Mouse (Mus musculus) macrophage (primary cell): ENCODE measurements at regions not wholly inside any gene's neighbourhood (a gene's known extent, or its start where the extent isn't known, plus 50 kb on each side); places are given as distances from the start of the nearest gene placed in this dataset.
"Not testable (repeated sequence)": the region's sequence is repeated elsewhere in the genome, so short reads cannot be mapped to it uniquely, and the experiment has no call there.

ENCODE experiments used
- H3K27ac ChIP-seq: fragments of 350-480 bp; formaldehyde crosslinking; 2 replicates; pipeline ENCODE4 v1.9.0; 2021
- H3K36me3 ChIP-seq: fragments of 350-480 bp; formaldehyde crosslinking; 2 replicates; pipeline ENCODE4 v1.9.0; 2021; ENCODE audit errors: inconsistent target
- H3K4me3 ChIP-seq: fragments of 350-480 bp; formaldehyde crosslinking; 2 replicates; pipeline ENCODE4 v1.9.0; 2021; ENCODE audit errors: inconsistent target
- H3K79me2 ChIP-seq: fragments of 350-480 bp; formaldehyde crosslinking; 2 replicates; pipeline ENCODE4 v1.9.0; 2021; ENCODE audit errors: inconsistent target
- WGBS: methylation state at CpG from one replicate; pipeline ENCODE4 v1.1.7; 2026; ENCODE audit warnings: inconsistent platforms; ENCODE audit not compliant: missing documents; 5-methylcytosine and 5-hydroxymethylcytosine counted together

GRCm38 (mm10) chr11:16559001-16559699 is 50.9 kb upstream of the Sec61g start:
- Histone ChIP-seq H3K27ac (no peak overlapping the region), H3K4me3 (no peak overlapping the region), H3K79me2 (no peaks in the 10 kb centered on the region), H3K36me3 (no peaks in the 10 kb centered on the region)
- WGBS = 38% methylated on average over 16 of the region's 16 CpGs

GRCm38 (mm10) chr11:16561727-16562126 is 53.4 kb upstream of the Sec61g start:
- Histone ChIP-seq H3K27ac (no peak overlapping the region), H3K79me2 (no peaks in the 10 kb centered on the region), H3K4me3 (no peak overlapping the region), H3K36me3 (no peaks in the 10 kb centered on the region)
- WGBS = 89% methylated on average over 4 of the region's 4 CpGs

- Histone ChIP-seq H3K36me3 (no peaks in the 10 kb centered on the region), H3K4me3 (no peak overlapping the region), H3K79me2 (no peaks in the 10 kb centered on the region), H3K27ac (no peak overlapping the region)
- 79% methylated on average over 4 of the region's 4 CpGs for WGBS
Observed at GRCm38 (mm10) chr11:16589085-16589680, 80.9 kb upstream of the Sec61g start.

- H3K27ac ChIP-seq = no peak overlapping the region
Observed at GRCm38 (mm10) chr11:16590541-16590940, 82.3 kb upstream of the Sec61g start.

GRCm38 (mm10) chr11:16591471-16591921 is 83.2 kb upstream of the Sec61g start:
- Histone ChIP-seq H3K79me2 (no peaks in the 10 kb centered on the region), H3K36me3 (no peaks in the 10 kb centered on the region), H3K27ac (no peak overlapping the region), H3K4me3 (no peak overlapping the region)
- WGBS = 48% methylated on average over 6 of the region's 7 CpGs

More at GRCm38 (mm10) chr11:16590541-16590940, 82.3 kb upstream of the Sec61g start:
- Histone ChIP-seq H3K36me3 (no peaks in the 10 kb centered on the region), H3K4me3 (no peak overlapping the region), H3K79me2 (no peaks in the 10 kb centered on the region)
- WGBS = 94% methylated on average over 4 of the region's 4 CpGs

- 97% methylated on average over 4 of the region's 4 CpGs for WGBS
- H3K36me3 ChIP-seq = no peaks in the 10 kb centered on the region
- H3K4me3 ChIP-seq = no peak overlapping the region
- H3K79me2 ChIP-seq = no peaks in the 10 kb centered on the region
- no peak overlapping the region for H3K27ac ChIP-seq
Observed at GRCm38 (mm10) chr11:16592006-16592405, 83.7 kb upstream of the Sec61g start.

- WGBS = 98% methylated on average over 4 of the region's 5 CpGs
- Histone ChIP-seq H3K4me3 (no peak overlapping the region), H3K36me3 (no peaks in the 10 kb centered on the region), H3K79me2 (no peaks in the 10 kb centered on the region), H3K27ac (no peak overlapping the region)
Observed at GRCm38 (mm10) chr11:16592766-16593165, 84.5 kb upstream of the Sec61g start.

GRCm38 (mm10) chr11:16594832-16595231 is 86.5 kb upstream of the Sec61g start:
- H3K36me3 ChIP-seq = no peaks in the 10 kb centered on the region
- WGBS = 92% methylated on average over 1 of the region's 1 CpGs
- no peaks in the 10 kb centered on the region for H3K79me2 ChIP-seq
- H3K4me3 ChIP-seq = no peak overlapping the region
- no peak overlapping the region for H3K27ac ChIP-seq

GRCm38 (mm10) chr11:16597038-16597830 is 89.0 kb upstream of the Sec61g start:
- no peaks in the 10 kb centered on the region for H3K79me2 ChIP-seq
- WGBS = 89% methylated on average over 6 of the region's 6 CpGs
- H3K27ac ChIP-seq = no peak overlapping the region

GRCm38 (mm10) chr11:16602947-16603346 is 94.7 kb upstream of the Sec61g start:
- Histone ChIP-seq H3K4me3 (no peak overlapping the region), H3K27ac (no peak overlapping the region), H3K36me3 (no peaks in the 10 kb centered on the region), H3K79me2 (no peaks in the 10 kb centered on the region)
- WGBS = 93% methylated on average over 3 of the region's 3 CpGs

More at GRCm38 (mm10) chr11:16597038-16597830, 89.0 kb upstream of the Sec61g start:
- no peak overlapping the region for H3K4me3 ChIP-seq
- no peaks in the 10 kb centered on the region for H3K36me3 ChIP-seq

GRCm38 (mm10) chr11:16606435-16607214 is 98.3 kb upstream of the Sec61g start:
- H3K27ac ChIP-seq = no peak overlapping the region
- no peaks in the 10 kb centered on the region for H3K36me3 ChIP-seq
- no peaks in the 10 kb centered on the region for H3K79me2 ChIP-seq
- 85% methylated on average over 7 of the region's 7 CpGs for WGBS
- no peak overlapping the region for H3K4me3 ChIP-seq

GRCm38 (mm10) chr11:16607900-16608422 is 99.7 kb upstream of the Sec61g start:
- not testable (repeated sequence) for H3K79me2 ChIP-seq, H3K4me3 ChIP-seq
- WGBS = 93% methylated on average over 3 of the region's 3 CpGs

GRCm38 (mm10) chr11:16611741-16612140 is 103.5 kb upstream of the Sec61g start:
- Histone ChIP-seq H3K27ac (no peak overlapping the region), H3K36me3 (no peaks in the 10 kb centered on the region), H3K79me2 (no peaks in the 10 kb centered on the region), H3K4me3 (no peak overlapping the region)
- WGBS = 90% methylated on average over 2 of the region's 2 CpGs

More at GRCm38 (mm10) chr11:16607900-16608422, 99.7 kb upstream of the Sec61g start:
- not testable (repeated sequence) for H3K27ac ChIP-seq, H3K36me3 ChIP-seq

- Histone ChIP-seq H3K36me3 (no peaks in the 10 kb centered on the region), H3K4me3 (no peak overlapping the region), H3K79me2 (no peaks in the 10 kb centered on the region), H3K27ac (no peak overlapping the region)
- WGBS = 98% methylated on average over 3 of the region's 3 CpGs
Observed at GRCm38 (mm10) chr11:16612524-16612923, 104.2 kb upstream of the Sec61g start.
